Comparison of ENCODE assay signal across 9 mouse cellular contexts in genomic region chr9:96428336-96429046, GRCm38 (mm10). TPM values are rescaled to one million over a fixed set of nuclear protein-coding genes. Genes with fewer than 3 reads are reported as not detected.
A peak's percentile ranks its signal among the peaks of the same experiment; 100 is the strongest.
DNase-seq lines count a peak whose midpoint lies in the region; ATAC-seq lines count a peak whose summit lies in the region.
"Had no signal": no experiment of that assay in that cellular context is flagged by ENCODE, and none has a peak within 500 bp of the region (broad histone marks: within the 10 kb centered on the region; RNA-seq: fewer than 3 reads in every experiment).

No protein-coding gene starts in this region.

- H3K27me3 ChIP-seq in heart, embryonic 12.5 days (replicated peaks): no peaks in the 10 kb centered on the region
- no peaks in the 10 kb centered on the region for H3K27me3 ChIP-seq in limb, embryonic 15.5 days
- H3K27me3 ChIP-seq: hindbrain, embryonic 15.5 days had no signal

- DNase-seq in heart, adult 11 months: peak; percentile 96
- DNase-seq in brain, embryonic 18.5 days (ENCODE audit: low read depth, low spot score): peak; percentile 76
- DNase-seq in heart, postnatal 4 days: peak; percentile 32
- DNase-seq in adrenal gland, adult 2 months: no peak
- no peak for DNase-seq in cerebellum, adult 11 months
- DNase-seq in spleen, adult 12 weeks (ENCODE audit: low spot score): no peak

- H3K4me1 ChIP-seq in heart, embryonic 12.5 days (replicated peaks): peaks cover 10% of the 10 kb centered on the region
- H3K4me1 ChIP-seq in limb, embryonic 15.5 days: peaks cover 18% of the 10 kb centered on the region; the same call in 1 of the 2 replicates
- H3K4me1 ChIP-seq: hindbrain, embryonic 15.5 days had no signal

- no peak overlapping the region for H3K9ac ChIP-seq in heart, embryonic 12.5 days
- no peak overlapping the region for H3K9ac ChIP-seq in limb, embryonic 15.5 days
- H3K9ac ChIP-seq: hindbrain, embryonic 15.5 days had no signal

- no peak overlapping the region for H3K4me2 ChIP-seq in heart, embryonic 12.5 days
- no peak overlapping the region for H3K4me2 ChIP-seq in limb, embryonic 15.5 days
- H3K4me2 ChIP-seq: hindbrain, embryonic 15.5 days had no signal

- no peak overlapping the region for H3K27ac ChIP-seq in heart, embryonic 12.5 days (ENCODE audit: poor library complexity, severe bottlenecking)
- H3K27ac ChIP-seq in limb, embryonic 15.5 days: peak overlapping the region; percentile 59
- H3K27ac ChIP-seq: hindbrain, embryonic 15.5 days had no signal

- no peaks in the 10 kb centered on the region for H3K9me3 ChIP-seq in heart, embryonic 12.5 days (replicated peaks)
- H3K9me3 ChIP-seq in limb, embryonic 15.5 days: no peaks in the 10 kb centered on the region
- H3K9me3 ChIP-seq: hindbrain, embryonic 15.5 days had no signal

- H3K4me3 ChIP-seq in heart, embryonic 12.5 days: no peak overlapping the region
- H3K4me3 ChIP-seq in limb, embryonic 15.5 days: no peak overlapping the region
- H3K4me3 ChIP-seq: hindbrain, embryonic 15.5 days had no signal

- no peak for ATAC-seq in heart, embryonic 12.5 days (ENCODE audit: insufficient number of reproducible peaks, low FRiP score)
- ATAC-seq in limb, embryonic 15.5 days (ENCODE audit: insufficient number of reproducible peaks, low FRiP score, low TSS enrichment, low read depth): no peak

- 80% methylated on average over 17 of the region's 17 CpGs for WGBS in heart, embryonic 12.5 days
- 38% methylated on average over 17 of the region's 17 CpGs for WGBS in limb, embryonic 15.5 days

- no peaks in the 10 kb centered on the region for H3K36me3 ChIP-seq in heart, embryonic 12.5 days
- no peaks in the 10 kb centered on the region for H3K36me3 ChIP-seq in limb, embryonic 15.5 days
- H3K36me3 ChIP-seq: hindbrain, embryonic 15.5 days had no signal

RNA-seq across cellular contexts. Expression of gene Rnf7, which starts 50.0 kb away (rescaled TPM):
- 235 and 244 TPM in 2 replicates for polyA plus RNA-seq in heart, embryonic 12.5 days (2016; fragmentation: Nextera tagmentation; extraction: Ambion mirVana)
- 10 to 100 TPM; 81.0 to 94.0 TPM for total RNA-seq in heart, postnatal 4 days (2021)
- polyA plus RNA-seq in limb, embryonic 15.5 days (2015; fragmentation: Nextera tagmentation; extraction: Ambion mirVana): 187 and 196 TPM in 2 replicates
- 100 to 1,000 TPM in 1 of 2 experiments, 10 to 100 TPM in 1; 63.7 to 101 TPM for total RNA-seq in adrenal gland, adult 2 months (2021)
- polyA plus RNA-seq in adrenal gland, adult 2 months (2012; rRNA removed): 76.4 and 110 TPM in 2 replicates

Comparison
In these comparisons a context has a peak if more than half of its experiments do, and no peak if none do; other contexts are left out.
1. DNase-seq: peak in heart, adult 11 months (single experiment), brain, embryonic 18.5 days (single experiment) and heart, postnatal 4 days (single experiment); none in adrenal gland, adult 2 months (single experiment), cerebellum, adult 11 months (single experiment) and spleen, adult 12 weeks (single experiment).